Mouse (Mus musculus) embryonic fibroblast, embryonic 13.5 days (primary cell): Measurements from ENCODE around the gene Gstcd.

ENCODE experiments used
- CTCF ChIP-seq: IDR thresholded peaks from 2 replicates; pipeline ENCODE4 v1.5.1; 2011; ENCODE audit warnings: mild to moderate bottlenecking, control low read depth, low read length, moderate library complexity, borderline replicate concordance; ENCODE audit not compliant: insufficient read depth
- POLR2A ChIP-seq: IDR thresholded peaks from 2 replicates; pipeline ENCODE4 v1.6.1; 2011; ENCODE audit warnings: low read depth, mild to moderate bottlenecking, control low read depth, low read length, moderate library complexity

DNA sequence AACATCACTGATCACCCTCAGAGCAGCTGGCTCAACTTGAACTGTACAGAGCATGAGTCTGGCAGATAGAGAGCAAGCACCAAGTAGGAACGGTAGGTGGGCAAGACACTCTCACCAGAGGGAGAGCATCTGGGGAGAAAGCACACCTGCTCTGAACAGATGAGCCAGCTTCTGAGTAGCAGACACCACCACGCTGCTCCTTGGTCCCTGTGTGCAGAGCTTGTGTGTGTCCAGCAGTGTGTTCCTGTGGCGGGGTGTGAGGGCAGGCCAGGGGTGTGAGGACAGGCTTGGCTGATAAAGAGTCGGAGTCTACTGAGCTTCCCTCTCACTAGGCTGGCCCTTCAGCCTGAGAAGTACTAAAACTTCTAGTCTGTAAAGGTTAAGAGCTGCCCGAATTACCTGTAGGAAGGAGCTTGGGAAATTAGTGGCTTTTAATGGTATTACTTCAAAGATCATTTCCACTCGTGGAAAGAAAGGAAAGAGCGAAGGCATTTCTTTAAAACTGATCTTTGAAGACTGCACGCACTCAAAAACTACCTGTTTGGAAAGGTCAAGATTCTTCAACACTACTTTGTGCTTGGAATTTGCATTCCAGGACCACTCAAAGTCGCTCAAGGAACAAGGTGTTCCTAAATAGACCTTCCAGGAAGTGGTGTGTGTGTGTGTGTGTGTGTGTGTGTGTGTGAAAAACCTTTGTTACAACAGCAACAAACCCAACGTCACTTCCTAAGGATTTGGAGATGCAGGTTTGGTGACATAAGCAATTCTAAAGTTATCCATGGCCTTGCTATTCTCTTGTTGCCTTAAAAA, 151.4 kb downstream of the Gstcd start:
- TF ChIP-seq CTCF: no peak
- no peak for TF ChIP-seq POLR2A
